Mouse (Mus musculus): ENCODE data around the gene Nyap1. TPM values are rescaled to one million over a fixed set of nuclear protein-coding genes. Genes with fewer than 3 reads are reported as not detected.
"Not testable (repeated sequence)": the region's sequence is repeated elsewhere in the genome, so short reads cannot be mapped to it uniquely, and the experiment has no call there.

The Nyap1 gene
- polyA plus RNA-seq, 1 experiment from 2014 or later: 1.2 TPM

DNA sequence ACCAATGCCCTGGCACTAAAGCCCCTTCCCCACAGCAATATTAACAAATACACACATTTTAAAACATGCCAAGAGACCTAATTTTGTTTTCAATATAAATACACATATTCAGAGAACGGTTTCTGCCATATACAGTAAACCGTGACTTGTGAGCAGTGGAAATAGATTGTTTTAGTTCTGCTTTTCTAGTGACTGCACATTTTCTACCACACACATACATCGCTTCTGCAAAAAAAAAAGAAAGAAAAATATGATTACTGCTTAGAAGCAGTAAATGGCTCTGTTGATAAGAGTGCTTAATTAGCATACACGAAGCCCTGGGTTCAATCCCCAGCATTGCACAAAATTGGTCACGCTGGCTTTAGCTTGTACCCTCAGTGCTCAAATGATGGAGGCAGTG lies 17.6 kb downstream of the Nyap1 start:
- no peak for DNase-seq (ENCODE audit: low spot score)
- H3K4me3 ChIP-seq (replicated peaks; ENCODE audit: low read depth, low read length): no peak overlapping the region
- peaks cover 5% of the 10 kb centered on the region; the same call in 1 of the 2 replicates for H3K27me3 ChIP-seq (ENCODE audit: insufficient read depth, low read length)
- no peak overlapping the region for H3K27ac ChIP-seq
- H3K4me1 ChIP-seq (replicated peaks; ENCODE audit: insufficient read depth, low read length): no peaks in the 10 kb centered on the region
- no peak for ATAC-seq (replicated peaks; ENCODE audit: low FRiP score, low read depth)
- no peak overlapping the region for H3K4me2 ChIP-seq (ENCODE audit: low read length)
- H3K36me3 ChIP-seq (ENCODE audit: insufficient read depth, low read length): no peaks in the 10 kb centered on the region
- 79% methylated on average over 5 of the region's 5 CpGs for WGBS
- no peaks in the 10 kb centered on the region for H3K9me3 ChIP-seq (replicated peaks; ENCODE audit: low read length)
- no peak for TF ChIP-seq CTCF (IDR thresholded peaks at IDR 0.05; ENCODE audit: low read depth)
- no peak overlapping the region for H3K9ac ChIP-seq (ENCODE audit: low read depth, low read length)

DNA sequence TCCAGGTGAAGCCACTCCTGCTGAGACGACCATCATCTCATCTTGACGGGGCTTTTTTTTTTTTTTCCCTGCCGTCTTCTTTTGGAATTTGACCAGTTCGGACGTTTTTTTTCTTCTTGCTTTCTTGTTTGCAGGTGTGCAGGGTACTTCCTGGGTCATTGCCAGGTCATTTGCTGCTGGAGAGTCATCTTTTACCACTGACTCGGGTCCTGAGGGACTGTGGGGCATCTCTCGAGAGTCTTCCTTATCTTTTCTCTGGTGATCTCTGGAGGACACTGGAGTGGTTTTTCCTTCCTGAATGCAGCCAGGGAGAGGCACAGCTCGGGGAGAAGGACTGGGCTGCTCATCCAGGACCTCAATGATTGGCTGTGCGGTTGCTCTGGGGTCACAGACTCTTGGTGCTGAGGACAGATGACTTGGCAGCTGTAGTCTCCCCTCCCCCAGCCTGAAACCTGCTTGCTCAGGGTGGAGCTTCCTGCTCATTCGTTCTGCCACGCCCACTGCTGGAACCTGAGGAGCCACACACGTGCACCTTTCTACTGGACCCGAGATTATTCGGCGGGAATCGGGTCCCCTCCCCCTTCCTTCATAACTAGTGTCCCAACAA lies 20.7 kb downstream of the Nyap1 start:
- H3K4me3 ChIP-seq (replicated peaks; ENCODE audit: low read depth, low read length): not testable (repeated sequence)

DNA sequence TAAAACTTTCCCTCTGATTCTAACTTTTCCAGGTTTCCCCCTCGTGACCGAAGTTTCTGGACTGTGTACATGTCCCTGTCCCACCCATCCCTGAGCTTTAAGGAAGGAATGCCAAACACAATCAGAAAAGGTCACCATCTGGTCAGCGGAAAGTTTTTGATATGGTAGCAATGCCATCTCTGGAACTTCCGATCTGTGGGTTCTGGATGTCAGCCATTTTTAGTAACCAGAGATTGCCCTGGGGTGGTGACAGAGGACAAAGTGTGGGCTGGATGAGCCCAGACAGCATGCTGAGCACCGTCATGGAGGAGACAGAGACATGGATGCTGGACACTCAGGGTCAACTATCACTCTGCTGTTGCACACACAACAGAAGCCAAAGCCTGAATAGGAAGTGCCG lies 22.3 kb downstream of the Nyap1 start:
- no peak for ATAC-seq (replicated peaks; ENCODE audit: low FRiP score, low read depth)
- H3K9me3 ChIP-seq (replicated peaks; ENCODE audit: low read length): no peaks in the 10 kb centered on the region
- no peak overlapping the region for H3K27ac ChIP-seq
- WGBS: 62% methylated on average over 6 of the region's 6 CpGs
- H3K4me3 ChIP-seq (replicated peaks; ENCODE audit: low read depth, low read length): no peak overlapping the region
- DNase-seq (ENCODE audit: low spot score): no peak
- H3K36me3 ChIP-seq (ENCODE audit: insufficient read depth, low read length): no peaks in the 10 kb centered on the region
- no peaks in the 10 kb centered on the region for H3K4me1 ChIP-seq (replicated peaks; ENCODE audit: insufficient read depth, low read length)
- no peak overlapping the region for H3K9ac ChIP-seq (ENCODE audit: low read depth, low read length)
- H3K27me3 ChIP-seq (ENCODE audit: insufficient read depth, low read length): peaks cover 5% of the 10 kb centered on the region; the same call in 1 of the 2 replicates
- TF ChIP-seq CTCF (IDR thresholded peaks at IDR 0.05; ENCODE audit: low read depth): no peak
- H3K4me2 ChIP-seq (ENCODE audit: low read length): no peak overlapping the region

More for the DNA sequence above, 20.7 kb downstream of the Nyap1 start:
- not testable (repeated sequence) for H3K27ac ChIP-seq; H3K9ac ChIP-seq (ENCODE audit: low read depth, low read length); H3K4me1 ChIP-seq (replicated peaks; ENCODE audit: insufficient read depth, low read length); H3K36me3 ChIP-seq (ENCODE audit: insufficient read depth, low read length); H3K27me3 ChIP-seq (ENCODE audit: insufficient read depth, low read length); H3K9me3 ChIP-seq (replicated peaks; ENCODE audit: low read length); DNase-seq (ENCODE audit: low spot score)
- 0 out of 2 replicates have a peak, but pooled peaks have one; percentile 21 for ATAC-seq (replicated peaks; ENCODE audit: low FRiP score, low read depth)
- peak overlapping the region; percentile 40 for H3K4me2 ChIP-seq (ENCODE audit: low read length)
- WGBS: 9% methylated on average over 9 of the region's 16 CpGs

DNA sequence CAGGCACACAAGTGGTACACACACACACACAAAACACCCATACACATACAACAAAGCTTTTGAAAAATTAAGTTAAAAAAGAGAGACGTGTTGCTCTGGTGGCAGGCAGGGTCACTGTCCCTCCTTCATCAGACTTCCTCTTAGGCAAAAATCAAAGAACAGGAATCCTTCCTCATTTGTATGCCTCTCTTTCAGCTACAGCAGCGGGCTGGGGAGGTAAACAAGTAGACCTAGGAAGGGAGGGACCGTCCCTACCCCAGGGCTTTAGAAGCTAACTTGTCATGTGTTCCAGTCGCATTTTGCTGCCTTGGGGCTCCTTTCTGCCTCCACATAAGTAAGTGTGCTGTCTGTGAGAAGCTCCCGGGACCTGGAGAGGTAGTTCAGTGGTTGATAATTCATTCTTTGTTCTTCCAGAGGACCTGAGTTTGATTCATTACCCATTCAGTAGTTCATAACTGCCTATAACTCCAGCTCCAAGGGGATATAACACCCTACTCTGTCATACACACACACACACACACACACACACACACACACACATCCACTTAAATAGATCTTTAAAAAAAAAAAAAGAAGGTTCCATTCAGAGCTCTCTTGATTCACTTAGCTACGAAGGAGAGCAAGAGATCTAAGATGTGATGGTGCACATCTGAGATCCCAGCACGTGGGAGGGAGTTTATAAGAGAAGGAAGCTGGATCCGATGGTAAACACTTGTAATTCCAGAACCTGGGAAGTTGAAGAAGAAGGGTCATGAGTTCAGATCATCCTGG lies 23.2 kb downstream of the Nyap1 start:
- Histone ChIP-seq H3K4me2 (ENCODE audit: low read length) (no peak overlapping the region), H3K36me3 (ENCODE audit: insufficient read depth, low read length) (no peaks in the 10 kb centered on the region), H3K9ac (ENCODE audit: low read depth, low read length) (no peak overlapping the region), H3K4me1 (replicated peaks; ENCODE audit: insufficient read depth, low read length) (no peaks in the 10 kb centered on the region), H3K9me3 (replicated peaks; ENCODE audit: low read length) (no peaks in the 10 kb centered on the region), H3K27ac (no peak overlapping the region), H3K4me3 (replicated peaks; ENCODE audit: low read depth, low read length) (no peak overlapping the region), H3K27me3 (ENCODE audit: insufficient read depth, low read length) (peaks cover 4% of the 10 kb centered on the region; the same call in 1 of the 2 replicates)
- WGBS: 51% methylated on average over 8 of the region's 8 CpGs
- no peak for ATAC-seq (replicated peaks; ENCODE audit: low FRiP score, low read depth)
- no peak for TF ChIP-seq CTCF (IDR thresholded peaks at IDR 0.05; ENCODE audit: low read depth)
- no peak for DNase-seq (ENCODE audit: low spot score)

DNA sequence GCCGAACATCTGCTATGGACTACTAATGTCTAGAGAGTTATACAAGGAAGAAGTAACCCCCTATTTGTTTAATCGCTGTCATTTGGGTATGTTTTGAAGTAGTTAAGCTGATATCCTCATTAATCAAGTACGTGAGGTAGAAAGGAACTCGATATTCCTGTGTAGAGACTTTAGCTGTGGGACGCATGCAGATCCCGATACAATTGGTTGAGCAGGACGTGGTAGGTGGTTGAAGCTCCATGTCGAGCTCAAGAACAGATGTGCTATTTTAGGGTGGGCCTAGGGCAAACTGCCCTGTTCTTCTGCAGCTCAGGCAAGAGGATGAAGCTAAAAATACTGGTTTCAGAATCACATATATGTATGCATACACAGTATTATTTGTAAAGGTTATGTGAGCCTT lies 25.7 kb downstream of the Nyap1 start:
- TF ChIP-seq CTCF (IDR thresholded peaks at IDR 0.05; ENCODE audit: low read depth): no peak
- no peak overlapping the region for H3K9ac ChIP-seq (ENCODE audit: low read depth, low read length)
- H3K4me1 ChIP-seq (replicated peaks; ENCODE audit: insufficient read depth, low read length): no peaks in the 10 kb centered on the region
- WGBS: 29% methylated on average over 8 of the region's 8 CpGs
- no peak overlapping the region for H3K4me2 ChIP-seq (ENCODE audit: low read length)
- peak; percentile 66 for DNase-seq (ENCODE audit: low spot score)
- no peak overlapping the region for H3K27ac ChIP-seq
- no peak overlapping the region for H3K4me3 ChIP-seq (replicated peaks; ENCODE audit: low read depth, low read length)
- H3K36me3 ChIP-seq (ENCODE audit: insufficient read depth, low read length): no peaks in the 10 kb centered on the region
- H3K9me3 ChIP-seq (replicated peaks; ENCODE audit: low read length): no peaks in the 10 kb centered on the region
- no peaks in the 10 kb centered on the region for H3K27me3 ChIP-seq (ENCODE audit: insufficient read depth, low read length)
- no peak for ATAC-seq (replicated peaks; ENCODE audit: low FRiP score, low read depth)

DNA sequence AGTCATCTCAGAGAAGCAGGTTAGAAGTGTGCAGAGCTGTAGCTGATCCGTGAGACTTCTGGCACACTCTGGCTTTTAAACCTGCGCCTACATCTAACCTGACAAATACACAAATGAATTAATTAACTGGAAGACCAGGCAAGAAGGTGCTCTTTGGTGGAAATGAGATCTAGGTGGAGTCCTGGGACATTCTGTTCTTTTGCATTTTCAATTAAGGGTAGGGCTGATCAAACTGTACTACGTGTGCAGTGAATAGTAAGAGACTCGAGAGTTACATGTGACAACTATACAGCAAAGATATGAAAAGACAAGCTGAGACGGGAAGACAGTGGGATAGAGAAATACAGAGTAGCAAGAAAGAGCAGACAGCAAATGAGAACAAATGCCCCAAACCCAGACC lies 28.0 kb downstream of the Nyap1 start:
- H3K4me1 ChIP-seq (replicated peaks; ENCODE audit: insufficient read depth, low read length): no peaks in the 10 kb centered on the region
- 73% methylated on average over 5 of the region's 5 CpGs for WGBS
- no peak overlapping the region for H3K4me3 ChIP-seq (replicated peaks; ENCODE audit: low read depth, low read length)
- H3K27ac ChIP-seq: no peak overlapping the region
- no peak overlapping the region for H3K9ac ChIP-seq (ENCODE audit: low read depth, low read length)
- H3K4me2 ChIP-seq (ENCODE audit: low read length): no peak overlapping the region
- ATAC-seq (replicated peaks; ENCODE audit: low FRiP score, low read depth) (no peak), DNase-seq (ENCODE audit: low spot score) (no peak)
- H3K9me3 ChIP-seq (replicated peaks; ENCODE audit: low read length): no peaks in the 10 kb centered on the region
- no peaks in the 10 kb centered on the region for H3K36me3 ChIP-seq (ENCODE audit: insufficient read depth, low read length)
- TF ChIP-seq CTCF (IDR thresholded peaks at IDR 0.05; ENCODE audit: low read depth): no peak
- H3K27me3 ChIP-seq (ENCODE audit: insufficient read depth, low read length): no peaks in the 10 kb centered on the region

Measured in kidney, postnatal 0 days (tissue).